Mouse (Mus musculus) regulatory T cell (primary cell): Measurements from ENCODE around the gene 6430571L13Rik.

Experiments used
- in situ Hi-C: fragments of 300-600 bp; cut with MboI, MseI; formaldehyde crosslinking; loops from one replicate; pipeline ENCODE4 v1.15.1; 2025; ENCODE audit warnings: high pct_unique_total_duplicates

6430571L13Rik gene

GRCm38 (mm10) chr9:107372441-107372840 lies 32.0 kb downstream of the 6430571L13Rik start:
- in situ Hi-C loops: no loop called here

- in situ Hi-C loops: no loop called here
These were observed 34.2 kb downstream of the 6430571L13Rik start for GRCm38 (mm10) chr9:107374623-107375022.

GRCm38 (mm10) chr9:107375451-107375850 lies 35.0 kb downstream of the 6430571L13Rik start:
- in situ Hi-C loops: no loop called here

- in situ Hi-C loops: no loop called here
These were observed 37.6 kb downstream of the 6430571L13Rik start for GRCm38 (mm10) chr9:107377961-107378512.

- in situ Hi-C loops: no loop called here
These were observed 41.3 kb downstream of the 6430571L13Rik start for GRCm38 (mm10) chr9:107381723-107382122.

- in situ Hi-C loops: no loop called here
These were observed 44.0 kb downstream of the 6430571L13Rik start for GRCm38 (mm10) chr9:107384396-107384795.

GRCm38 (mm10) chr9:107386722-107387121 lies 46.3 kb downstream of the 6430571L13Rik start:
- in situ Hi-C loops: no loop called here

- in situ Hi-C loops: no loop called here
These were observed 47.3 kb downstream of the 6430571L13Rik start for GRCm38 (mm10) chr9:107387708-107388107.

GRCm38 (mm10) chr9:107388263-107388662 lies 47.9 kb downstream of the 6430571L13Rik start:
- in situ Hi-C loops: no loop called here

GRCm38 (mm10) chr9:107396397-107396796 lies 56.0 kb downstream of the 6430571L13Rik start:
- in situ Hi-C loops: no loop called here

GRCm38 (mm10) chr9:107398968-107399367 lies 58.6 kb downstream of the 6430571L13Rik start:
- in situ Hi-C loops: no loop called here

- in situ Hi-C loops: no loop called here
These were observed 59.1 kb downstream of the 6430571L13Rik start, which contains the start of gene Cacna2d2 for GRCm38 (mm10) chr9:107399491-107399971. Gene Cacna2d2 (plus strand): TSS chr9:107399612.

- in situ Hi-C loops: no loop called here
These were observed 59.7 kb downstream of the 6430571L13Rik start for GRCm38 (mm10) chr9:107400060-107400511.

GRCm38 (mm10) chr9:107400666-107401285 lies 60.4 kb downstream of the 6430571L13Rik start:
- in situ Hi-C loops: no loop called here
